Mouse (Mus musculus) lung, adult 10 weeks (tissue): ENCODE results near the gene Gm6890. TPM values are rescaled to one million over a fixed set of nuclear protein-coding genes. Genes with fewer than 3 reads are reported as not detected.

Experiments
- polyA plus RNA-seq: library from polyadenylated mRNA; stranded (reverse); fragments of 350-450 nt; fragmentation: Illumina TruSeq; extraction: RNeasy Lipid Tissue Mini Kit (QIAGEN cat#74804); gene quantifications from one replicate; pipeline ENCODE4 v1.2.3, GENCODE M21; 2014; ENCODE audit warnings: low read depth, low replicate concordance; ENCODE audit not compliant: insufficient read depth

Gm6890 gene
- polyA plus RNA-seq = not detected

GRCm38 (mm10) chrX:74740627-74741026 lies at the start of gene Gm6890:
Gene Gm6890, plus strand, starts transcription at chrX:74740927.

Other genes starting within 250 kb of the Gm6890 start
- not detected for gene Olfr1326-ps1, start 166.0 kb upstream of the Gm6890 start, polyA plus RNA-seq
- gene Olfr1325, start 148.2 kb upstream of the Gm6890 start, polyA plus RNA-seq = not detected
- 0.23 TPM for gene Gm5640, start 95.3 kb upstream of the Gm6890 start, polyA plus RNA-seq
- gene Gm5936, start 96.3 kb downstream of the Gm6890 start, polyA plus RNA-seq = not detected